Mouse (Mus musculus) frontal cortex, adult (tissue): ENCODE results near the gene Olfr1209.

Source experiments
- ATAC-seq: cut with Nextera tagmentation; 2 replicates; pipeline ENCODE4 v1.9.2; 2017; ENCODE audit warnings: mild to moderate bottlenecking, moderate library complexity, mixed read lengths; ENCODE audit not compliant: low TSS enrichment

The Olfr1209 gene

DNA sequence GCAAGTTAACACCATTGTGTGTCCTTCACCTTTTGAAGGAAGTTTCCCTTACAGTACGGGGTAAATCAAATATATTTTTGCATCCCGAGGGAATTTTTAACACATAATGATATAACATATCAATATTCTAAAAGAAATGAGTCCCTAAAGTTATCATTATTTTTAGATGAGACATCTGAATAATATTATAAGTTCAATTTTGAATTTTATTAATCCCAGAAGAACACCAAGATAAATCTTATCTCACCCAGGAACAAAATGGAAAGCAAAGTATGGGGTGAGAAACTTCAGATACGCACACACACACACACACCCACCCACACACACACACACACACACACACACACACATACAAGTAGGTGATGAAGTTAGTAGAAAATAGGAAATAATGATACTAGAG is at the start of gene Olfr1209:
Gene Olfr1209, minus strand, starts transcription at position 101 of the 400 bp plus-strand sequence.
- ATAC-seq = no peak

DNA sequence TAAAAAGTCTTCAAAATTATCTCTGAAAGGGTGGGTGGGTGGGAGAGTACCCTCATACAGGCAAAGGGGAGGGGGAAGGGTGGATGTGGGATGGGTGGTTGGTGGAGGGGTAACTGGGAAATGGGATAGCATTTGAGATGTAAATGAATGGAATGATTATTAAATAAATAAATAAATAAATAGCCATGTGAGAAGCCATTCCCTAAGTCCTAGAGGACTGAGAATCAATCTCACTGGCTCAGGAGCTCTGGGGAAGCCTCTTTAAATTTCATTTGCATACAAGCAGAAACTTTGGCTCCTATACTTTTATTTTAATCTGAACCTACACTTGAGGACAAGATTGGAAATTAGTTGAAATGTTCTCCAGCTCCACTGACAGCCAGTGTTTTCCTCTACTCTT is 38.7 kb upstream of the Olfr1209 start, which contains the start of gene Olfr1212:
Gene Olfr1212, plus strand, starts transcription at position 301 of the 400 bp plus-strand sequence.
- no peak for ATAC-seq

- ATAC-seq = no peak
These were observed 23.1 kb upstream of the Olfr1209 start, which contains the start of gene Olfr1211 for GRCm38 (mm10) chr2:88938011-88938410. TSS of gene Olfr1211 (minus strand) at chr2:88938111.

DNA sequence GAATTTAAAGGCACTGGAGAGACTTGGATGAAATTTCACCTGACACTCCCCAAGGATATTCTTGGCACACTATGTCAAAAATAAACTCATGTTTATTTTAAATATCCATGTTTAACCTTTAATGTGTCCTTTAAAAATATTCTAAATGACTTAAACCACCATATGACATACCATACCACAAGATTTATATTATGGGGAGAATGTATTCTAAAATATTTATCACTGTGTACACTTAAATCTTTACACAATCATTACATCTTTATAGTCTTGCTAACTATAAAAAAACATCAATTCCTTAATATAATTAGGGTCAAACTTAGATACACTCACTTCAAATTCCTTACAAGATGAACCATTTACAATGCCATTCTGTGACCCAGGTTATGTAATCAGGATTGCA is 12.7 kb downstream of the Olfr1209 start, which contains the start of gene Olfr1208:
Gene Olfr1208, minus strand, starts transcription at position 101 of the 400 bp plus-strand sequence.
- ATAC-seq = no peak

- ATAC-seq = no peak
These were observed 52.0 kb downstream of the Olfr1209 start, which contains the start of gene Olfr1206 for GRCm38 (mm10) chr2:88862931-88863330. TSS of gene Olfr1206 (plus strand) at chr2:88863231.
